Mouse (Mus musculus): ENCODE measurements around the gene Tmem199. TPM values are rescaled to one million over a fixed set of nuclear protein-coding genes. Genes with fewer than 3 reads are reported as not detected.

Gene Tmem199
- 78.8 and 86.3 TPM in 2 replicates for polyA plus RNA-seq (2015; fragmentation: Nextera tagmentation; extraction: Ambion mirVana)

- H3K4me3 ChIP-seq (replicated peaks; ENCODE audit: low read length) = peak within 1 kb of the TSS; percentile 74
- peaks cover 17% of the 10 kb centered on the region for H3K4me1 ChIP-seq (replicated peaks; ENCODE audit: control insufficient read depth, insufficient read depth, low read length)
- H3K9ac ChIP-seq (replicated peaks; ENCODE audit: low read depth, low read length) = peak within 1 kb of the TSS; percentile 85
- WGBS = under 1% methylated on average over 62 of the region's 67 CpGs
- H3K9me3 ChIP-seq (ENCODE audit: control insufficient read depth, low read length) = no peaks in the 10 kb centered on the region
- no peaks in the 10 kb centered on the region for H3K27me3 ChIP-seq (replicated peaks; ENCODE audit: control insufficient read depth, insufficient read depth, low read length)
- ATAC-seq = peak; percentile 98
- H3K36me3 ChIP-seq (ENCODE audit: control insufficient read depth, insufficient read depth) = peaks cover 24% of the 10 kb centered on the region
- H3K27ac ChIP-seq (ENCODE audit: low read length) = peak within 1 kb of the TSS; percentile 62
- peak within 1 kb of the TSS; percentile 90 for H3K4me2 ChIP-seq (ENCODE audit: low read length)
These were observed at the start of gene Tmem199, which contains the start of gene Poldip2 for GRCm38 (mm10) chr11:78512025-78512957. Gene Tmem199, minus strand, starts transcription at chr11:78512172. Gene Poldip2, plus strand, starts transcription at chr11:78512193.

DNA sequence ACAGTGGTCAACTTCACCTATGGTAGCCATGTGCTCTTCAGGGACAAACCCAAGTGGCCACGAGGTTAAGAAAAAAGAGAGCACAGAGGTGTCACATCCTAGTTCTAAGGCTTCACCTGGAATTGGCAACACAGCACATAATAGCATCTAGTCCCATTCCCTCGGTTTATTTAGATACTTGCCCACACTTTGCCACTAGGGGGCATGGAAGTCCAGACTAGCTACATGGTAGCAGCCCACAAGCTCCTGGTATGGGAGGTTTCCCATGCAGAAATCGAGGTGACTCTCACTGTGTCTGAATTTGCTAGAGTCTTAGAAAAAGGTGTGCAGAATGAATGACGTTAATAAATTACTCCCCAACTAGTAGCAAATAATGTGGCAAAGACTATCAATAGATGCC, 48.5 kb upstream of the Tmem199 start:
- no peak overlapping the region for H3K4me2 ChIP-seq (ENCODE audit: low read length)
- H3K9ac ChIP-seq (replicated peaks; ENCODE audit: low read depth, low read length) = no peak overlapping the region
- no peaks in the 10 kb centered on the region for H3K9me3 ChIP-seq (ENCODE audit: control insufficient read depth, low read length)
- H3K4me3 ChIP-seq (replicated peaks; ENCODE audit: low read length) = no peak overlapping the region
- no peaks in the 10 kb centered on the region for H3K4me1 ChIP-seq (replicated peaks; ENCODE audit: control insufficient read depth, insufficient read depth, low read length)
- WGBS = 20% methylated on average over 4 of the region's 4 CpGs
- no peaks in the 10 kb centered on the region for H3K36me3 ChIP-seq (ENCODE audit: control insufficient read depth, insufficient read depth)
- no peak overlapping the region for H3K27ac ChIP-seq (ENCODE audit: low read length)
- no peaks in the 10 kb centered on the region for H3K27me3 ChIP-seq (replicated peaks; ENCODE audit: control insufficient read depth, insufficient read depth, low read length)
- peak; percentile 82 for ATAC-seq

DNA sequence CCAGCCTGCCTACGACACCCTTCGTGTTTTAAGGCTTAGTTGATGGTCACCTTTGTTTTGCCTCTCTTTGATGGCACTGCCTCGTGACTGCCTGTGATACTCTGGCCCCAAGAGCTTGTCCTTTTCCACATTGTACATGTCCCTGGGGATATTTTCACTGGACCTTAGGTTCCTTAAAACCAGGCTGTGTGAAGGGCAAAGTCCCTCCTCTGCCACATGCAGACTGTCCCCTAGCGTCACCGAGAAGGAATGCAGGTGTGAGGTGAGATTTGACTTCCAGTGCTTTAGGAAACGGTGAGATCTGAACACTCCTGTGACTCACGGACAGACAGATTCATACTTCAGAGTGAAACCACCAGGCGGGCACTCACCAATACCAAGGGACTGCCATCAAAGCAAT, 45.3 kb upstream of the Tmem199 start:
- H3K9me3 ChIP-seq (ENCODE audit: control insufficient read depth, low read length) = 0 out of 2 replicates have a peak, but pooled peaks cover 3% of the 10 kb centered on the region
- 53% methylated on average over 8 of the region's 8 CpGs for WGBS
- no peaks in the 10 kb centered on the region for H3K27me3 ChIP-seq (replicated peaks; ENCODE audit: control insufficient read depth, insufficient read depth, low read length)
- H3K36me3 ChIP-seq (ENCODE audit: control insufficient read depth, insufficient read depth) = no peaks in the 10 kb centered on the region
- no peak overlapping the region for H3K4me3 ChIP-seq (replicated peaks; ENCODE audit: low read length)
- no peak overlapping the region for H3K27ac ChIP-seq (ENCODE audit: low read length)
- no peak overlapping the region for H3K9ac ChIP-seq (replicated peaks; ENCODE audit: low read depth, low read length)
- no peaks in the 10 kb centered on the region for H3K4me1 ChIP-seq (replicated peaks; ENCODE audit: control insufficient read depth, insufficient read depth, low read length)
- no peak for ATAC-seq
- H3K4me2 ChIP-seq (ENCODE audit: low read length) = no peak overlapping the region

DNA sequence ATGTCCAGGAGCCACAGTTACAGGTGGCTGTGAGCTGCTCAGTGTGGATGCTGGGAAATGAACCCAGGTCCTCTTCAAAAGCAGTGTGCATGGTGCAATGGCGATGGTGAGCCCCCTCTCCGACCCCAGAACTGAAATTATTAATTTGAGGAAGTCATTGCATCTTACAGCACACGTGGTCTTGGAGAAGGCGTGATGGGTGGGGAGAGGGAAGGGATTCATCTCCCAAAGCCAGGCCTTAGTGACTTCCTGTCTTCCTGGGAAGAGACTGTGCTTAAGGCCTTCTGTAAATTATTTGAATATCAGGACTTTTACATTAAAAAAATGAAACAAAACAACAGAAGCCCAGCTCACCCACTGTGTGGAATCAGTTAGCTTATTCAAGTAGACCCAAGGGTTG, 44.1 kb upstream of the Tmem199 start:
- H3K36me3 ChIP-seq (ENCODE audit: control insufficient read depth, insufficient read depth) = no peaks in the 10 kb centered on the region
- no peak overlapping the region for H3K9ac ChIP-seq (replicated peaks; ENCODE audit: low read depth, low read length)
- no peak for ATAC-seq
- H3K4me2 ChIP-seq (ENCODE audit: low read length) = no peak overlapping the region
- H3K9me3 ChIP-seq (ENCODE audit: control insufficient read depth, low read length) = 0 out of 2 replicates have a peak, but pooled peaks cover 3% of the 10 kb centered on the region
- H3K27ac ChIP-seq (ENCODE audit: low read length) = no peak overlapping the region
- no peaks in the 10 kb centered on the region for H3K27me3 ChIP-seq (replicated peaks; ENCODE audit: control insufficient read depth, insufficient read depth, low read length)
- 89% methylated on average over 4 of the region's 4 CpGs for WGBS
- H3K4me3 ChIP-seq (replicated peaks; ENCODE audit: low read length) = no peak overlapping the region
- H3K4me1 ChIP-seq (replicated peaks; ENCODE audit: control insufficient read depth, insufficient read depth, low read length) = peaks cover 2% of the 10 kb centered on the region; the same call in 1 of the 2 replicates

- H3K4me3 ChIP-seq (replicated peaks; ENCODE audit: low read length) = no peak overlapping the region
- no peaks in the 10 kb centered on the region for H3K36me3 ChIP-seq (ENCODE audit: control insufficient read depth, insufficient read depth)
- 76% methylated on average over 3 of the region's 3 CpGs for whole genome bisulfite sequencing
- H3K27ac ChIP-seq (ENCODE audit: low read length) = no peak overlapping the region
- no peak overlapping the region for H3K4me2 ChIP-seq (ENCODE audit: low read length)
- H3K9me3 ChIP-seq (ENCODE audit: control insufficient read depth, low read length) = 0 out of 2 replicates have a peak, but pooled peaks cover 3% of the 10 kb centered on the region
- no peak for ATAC-seq
- no peaks in the 10 kb centered on the region for H3K27me3 ChIP-seq (replicated peaks; ENCODE audit: control insufficient read depth, insufficient read depth, low read length)
- H3K9ac ChIP-seq (replicated peaks; ENCODE audit: low read depth, low read length) = no peak overlapping the region
- H3K4me1 ChIP-seq (replicated peaks; ENCODE audit: control insufficient read depth, insufficient read depth, low read length) = peaks cover 3% of the 10 kb centered on the region; the same call in 1 of the 2 replicates
These were observed 43.7 kb upstream of the Tmem199 start for GRCm38 (mm10) chr11:78555623-78556022.

DNA sequence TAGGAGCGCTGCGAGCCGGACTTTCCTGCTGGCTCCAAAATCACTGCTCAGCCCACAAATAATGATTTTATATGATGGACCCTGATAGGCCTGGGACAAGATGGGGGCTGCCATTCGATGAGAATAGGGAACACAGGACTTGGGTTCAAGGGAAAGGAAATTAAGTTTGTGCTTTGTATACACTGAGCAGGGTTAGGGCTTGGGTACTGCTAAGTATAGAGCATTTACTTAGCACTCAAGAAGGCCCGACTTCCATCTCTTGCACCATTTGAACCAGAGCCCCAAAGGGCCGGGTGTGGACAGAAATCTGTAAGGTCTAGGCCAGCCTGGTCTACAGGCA, 39.1 kb upstream of the Tmem199 start:
- 31% methylated on average over 6 of the region's 6 CpGs for WGBS
- Histone ChIP-seq H3K4me2 (ENCODE audit: low read length) (peak overlapping the region; percentile 77), H3K27me3 (replicated peaks; ENCODE audit: control insufficient read depth, insufficient read depth, low read length) (no peaks in the 10 kb centered on the region), H3K27ac (ENCODE audit: low read length) (peak overlapping the region; percentile 87), H3K9me3 (ENCODE audit: control insufficient read depth, low read length) (0 out of 2 replicates have a peak, but pooled peaks cover 3% of the 10 kb centered on the region), H3K4me1 (replicated peaks; ENCODE audit: control insufficient read depth, insufficient read depth, low read length) (peaks cover 15% of the 10 kb centered on the region), H3K4me3 (replicated peaks; ENCODE audit: low read length) (peak overlapping the region; percentile 64), H3K9ac (replicated peaks; ENCODE audit: low read depth, low read length) (peak overlapping the region; percentile 59), H3K36me3 (ENCODE audit: control insufficient read depth, insufficient read depth) (no peaks in the 10 kb centered on the region)
- ATAC-seq = peak; percentile 34

DNA sequence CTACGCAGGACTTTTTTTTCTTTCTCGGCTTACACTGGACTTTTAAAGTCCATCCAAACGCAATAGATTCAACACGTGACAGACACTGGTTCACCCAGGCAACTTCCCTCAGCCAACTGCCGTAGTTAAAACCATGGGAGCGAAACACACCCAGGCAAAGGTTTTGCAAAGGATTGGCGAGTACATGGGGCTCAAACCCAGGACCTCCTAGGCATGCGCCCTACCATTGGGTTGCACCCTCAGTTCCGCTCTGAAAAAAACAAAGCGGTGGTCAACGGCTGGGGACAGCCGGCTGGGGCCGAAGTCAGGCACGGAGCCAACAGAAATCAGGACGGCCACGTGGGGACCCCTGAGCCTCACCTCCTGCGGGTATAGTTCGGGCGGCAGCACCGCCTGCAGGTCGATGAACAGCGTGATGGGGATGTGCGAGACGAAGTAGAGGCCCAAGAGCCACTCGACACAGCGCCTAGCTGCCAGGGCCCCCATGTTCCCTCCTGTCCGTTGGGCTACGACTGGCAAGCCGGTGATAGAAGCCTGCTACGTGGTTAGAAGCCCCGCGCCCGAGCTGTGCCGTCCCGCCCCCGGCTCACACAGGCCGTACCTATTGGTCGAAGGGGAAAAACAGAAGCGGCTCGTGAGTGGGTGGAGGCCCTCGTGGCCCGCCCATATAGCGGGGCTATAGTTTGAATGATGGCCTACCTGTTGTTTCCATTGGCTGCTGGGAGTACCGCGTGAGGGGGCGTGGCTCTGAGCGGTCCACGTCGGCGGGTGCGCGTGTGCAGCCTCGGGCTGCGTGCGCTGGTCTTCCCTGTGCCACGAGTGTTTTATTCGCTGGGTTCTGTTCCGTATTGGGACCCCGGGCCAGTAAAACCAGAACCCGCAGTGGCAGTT, 38.4 kb upstream of the Tmem199 start, which contains the start of gene Tmem97:
Tmem97 (minus strand) TSS at position 610 of the 891 bp plus-strand sequence.
- Histone ChIP-seq H3K4me1 (replicated peaks; ENCODE audit: control insufficient read depth, insufficient read depth, low read length) (peaks cover 15% of the 10 kb centered on the region), H3K27ac (ENCODE audit: low read length) (peak within 1 kb of the TSS; percentile 87), H3K4me3 (replicated peaks; ENCODE audit: low read length) (peak within 1 kb of the TSS; percentile 64), H3K36me3 (ENCODE audit: control insufficient read depth, insufficient read depth) (no peaks in the 10 kb centered on the region), H3K9me3 (ENCODE audit: control insufficient read depth, low read length) (0 out of 2 replicates have a peak, but pooled peaks cover 3% of the 10 kb centered on the region), H3K4me2 (ENCODE audit: low read length) (peak within 1 kb of the TSS; percentile 77), H3K27me3 (replicated peaks; ENCODE audit: control insufficient read depth, insufficient read depth, low read length) (no peaks in the 10 kb centered on the region), H3K9ac (replicated peaks; ENCODE audit: low read depth, low read length) (peak within 1 kb of the TSS; percentile 64)
- ATAC-seq = peak; percentile 100
- WGBS = under 1% methylated on average over 60 of the region's 60 CpGs

- no peak overlapping the region for H3K9ac ChIP-seq (replicated peaks; ENCODE audit: low read depth, low read length)
- H3K27me3 ChIP-seq (replicated peaks; ENCODE audit: control insufficient read depth, insufficient read depth, low read length) = no peaks in the 10 kb centered on the region
- 11% methylated on average over 5 of the region's 5 CpGs for WGBS
- ATAC-seq = no peak
- H3K36me3 ChIP-seq (ENCODE audit: control insufficient read depth, insufficient read depth) = no peaks in the 10 kb centered on the region
- peak overlapping the region; percentile 64 for H3K4me3 ChIP-seq (replicated peaks; ENCODE audit: low read length)
- H3K9me3 ChIP-seq (ENCODE audit: control insufficient read depth, low read length) = 0 out of 2 replicates have a peak, but pooled peaks cover 3% of the 10 kb centered on the region
- H3K27ac ChIP-seq (ENCODE audit: low read length) = no peak overlapping the region
- peaks cover 15% of the 10 kb centered on the region for H3K4me1 ChIP-seq (replicated peaks; ENCODE audit: control insufficient read depth, insufficient read depth, low read length)
- peak overlapping the region; percentile 68 for H3K4me2 ChIP-seq (ENCODE audit: low read length)
These were observed 37.6 kb upstream of the Tmem199 start for GRCm38 (mm10) chr11:78549491-78549987.

Measured in forebrain, embryonic 16.5 days (tissue).